ENCODE assay signal across 23 mouse cellular contexts in genomic region chr11:94259814-94260213, GRCm38 (mm10). TPM values are rescaled to one million over a fixed set of nuclear protein-coding genes. Genes with fewer than 3 reads are reported as not detected.
DNase-seq lines count a peak whose midpoint lies in the region; ATAC-seq and TF ChIP-seq lines count a peak whose summit lies in the region.
"Had no signal": no experiment of that assay in that cellular context is flagged by ENCODE, and none has a peak within 500 bp of the region (broad histone marks: within the 10 kb centered on the region; RNA-seq: fewer than 3 reads in every experiment).

No protein-coding gene starts in this region.

- H3K36me3 ChIP-seq in liver, embryonic 12.5 days: no peaks in the 10 kb centered on the region
- H3K36me3 ChIP-seq in liver, postnatal 0 days (replicated peaks; ENCODE audit: insufficient read depth, low read length): no peaks in the 10 kb centered on the region
- H3K36me3 ChIP-seq in MEL (ENCODE audit: control insufficient read depth in 1 of 2, insufficient read depth in 2 of 2, low read length in 2 of 2): peaks cover 0 to 4% of the 10 kb centered on the region in 2 experiments; a peak in 2 of 4 replicates
- H3K36me3 ChIP-seq: embryonic facial prominence, embryonic 13.5 days; G1E; hindbrain, embryonic 15.5 days; lung, embryonic 15.5 days had no signal

- WGBS in liver, embryonic 12.5 days (ENCODE audit: insufficient replicate concordance): 43% methylated on average over 4 of the region's 4 CpGs
- 47% methylated on average over 4 of the region's 4 CpGs for WGBS in liver, postnatal 0 days (ENCODE audit: insufficient replicate concordance)

- peaks cover 17% of the 10 kb centered on the region; the same call in 1 of the 2 replicates for H3K27me3 ChIP-seq in liver, embryonic 12.5 days (replicated peaks)
- no peaks in the 10 kb centered on the region for H3K27me3 ChIP-seq in liver, postnatal 0 days (ENCODE audit: insufficient read depth, low read length)
- H3K27me3 ChIP-seq in MEL (ENCODE audit: control insufficient read depth in 1 of 2, insufficient read depth in 2 of 2, low read length in 2 of 2): no peaks in the 10 kb centered on the region
- H3K27me3 ChIP-seq: embryonic facial prominence, embryonic 13.5 days; hindbrain, embryonic 15.5 days; lung, embryonic 15.5 days had no signal

- no peak overlapping the region for H3K9ac ChIP-seq in liver, embryonic 12.5 days
- no peak overlapping the region for H3K9ac ChIP-seq in liver, postnatal 0 days (replicated peaks)
- no peak overlapping the region for H3K9ac ChIP-seq in MEL (ENCODE audit: control insufficient read depth, low read depth, low read length, poor library complexity, severe bottlenecking)
- H3K9ac ChIP-seq: embryonic facial prominence, embryonic 13.5 days; hindbrain, embryonic 15.5 days; lung, embryonic 15.5 days had no signal

- peaks cover 40% of the 10 kb centered on the region for H3K4me1 ChIP-seq in liver, embryonic 12.5 days
- peaks cover 30% of the 10 kb centered on the region for H3K4me1 ChIP-seq in liver, postnatal 0 days (ENCODE audit: insufficient read depth)
- H3K4me1 ChIP-seq in MEL (ENCODE audit: control insufficient read depth in 1 of 2, insufficient read depth in 2 of 2, low read length in 2 of 2): peaks cover 0 to 15% of the 10 kb centered on the region in 2 experiments; a peak in 2 of 4 replicates

- TF ChIP-seq CTCF in liver, postnatal 0 days (IDR thresholded peaks at IDR 0.05; ENCODE audit: low read depth): no peak
- no peak for TF ChIP-seq CTCF in MEL (IDR thresholded peaks at IDR 0.05 in 2 of 3, conservative IDR thresholded peaks at IDR 0.05 in 1 of 3; ENCODE audit: control insufficient read depth in 1 of 3, insufficient read depth in 1 of 3, low read depth in 2 of 3, low read length in 3 of 3, poor library complexity in 1 of 3, severe bottlenecking in 1 of 3)

- no peak for ATAC-seq in liver, embryonic 12.5 days
- ATAC-seq in liver, postnatal 0 days: no peak
- peak; percentile 85 to 91 for ATAC-seq in hematopoietic stem cell, adult 5-6 weeks (replicated peaks in 1 of 2; ENCODE audit: insufficient read depth in 1 of 2, low FRiP score in 2 of 2, low TSS enrichment in 1 of 2, low read depth in 1 of 2, poor library complexity in 2 of 2, severe bottlenecking in 2 of 2)
- ATAC-seq in megakaryocyte-erythroid progenitor cell, adult 5-6 weeks (replicated peaks; ENCODE audit: low FRiP score, low TSS enrichment, poor library complexity, severe bottlenecking): no peak
- ATAC-seq: intestine, postnatal 0 days; midbrain, embryonic 16.5 days had no signal

- H3K4me2 ChIP-seq in liver, embryonic 12.5 days: no peak overlapping the region
- no peak overlapping the region for H3K4me2 ChIP-seq in liver, postnatal 0 days (ENCODE audit: low read depth, low read length)
- H3K4me2 ChIP-seq: embryonic facial prominence, embryonic 13.5 days; hindbrain, embryonic 15.5 days; lung, embryonic 15.5 days had no signal

- H3K79me2 ChIP-seq in MEL (ENCODE audit: control insufficient read depth, insufficient read depth, low read length, poor library complexity): no peaks in the 10 kb centered on the region

- no peak for TF ChIP-seq RAD21 in MEL (IDR thresholded peaks at IDR 0.05; ENCODE audit: low read depth, low read length)

- peak overlapping the region; percentile 87 for H3K27ac ChIP-seq in liver, embryonic 12.5 days
- no peak overlapping the region for H3K27ac ChIP-seq in liver, postnatal 0 days (ENCODE audit: low read depth)
- H3K27ac ChIP-seq in MEL (ENCODE audit: control insufficient read depth, low read depth, low read length): no peak overlapping the region
- H3K27ac ChIP-seq: embryonic facial prominence, embryonic 13.5 days; hindbrain, embryonic 15.5 days; kidney, postnatal 0 days; lung, embryonic 15.5 days had no signal

- no peak for TF ChIP-seq POLR2A in MEL (IDR thresholded peaks at IDR 0.05; ENCODE audit: control insufficient read depth in 1 of 2, insufficient read depth in 1 of 2, low read depth in 1 of 2, low read length in 2 of 2, poor library complexity in 1 of 2)

- no peak for DNase-seq in liver, postnatal 0 days
- DNase-seq in MEL (ENCODE audit: low read depth, low spot score): peak; percentile 73
- DNase-seq in naive thymus-derived CD4-positive, alpha-beta T cell, adult 2 months (ENCODE audit: low read depth): peak; percentile 49
- DNase-seq in kidney, postnatal 4 days: no peak
- DNase-seq in urinary bladder, adult 18-20 months (ENCODE audit: low spot score in 2 of 2): no peak
- DNase-seq: adrenal gland, postnatal 10 days; cerebellum, adult 8-10 months; heart, adult 18-20 months; layer of hippocampus, adult 9-11 months; spleen, adult 18-20 months had no signal

- no peak overlapping the region for H3K4me3 ChIP-seq in liver, embryonic 12.5 days
- no peak overlapping the region for H3K4me3 ChIP-seq in liver, postnatal 0 days (ENCODE audit: low read depth, low read length)
- no peak overlapping the region for H3K4me3 ChIP-seq in MEL (ENCODE audit: control insufficient read depth in 1 of 2, insufficient read depth in 1 of 2, low read depth in 2 of 2, low read length in 2 of 2)
- H3K4me3 ChIP-seq: embryonic facial prominence, embryonic 13.5 days; hindbrain, embryonic 15.5 days; lung, embryonic 15.5 days; megakaryocyte, embryonic 14.5 days had no signal

- H3K9me3 ChIP-seq in liver, embryonic 12.5 days (replicated peaks): no peaks in the 10 kb centered on the region
- no peaks in the 10 kb centered on the region for H3K9me3 ChIP-seq in liver, postnatal 0 days (ENCODE audit: low read length)
- no peaks in the 10 kb centered on the region for H3K9me3 ChIP-seq in MEL (replicated peaks; ENCODE audit: insufficient read depth, low read length)
- H3K9me3 ChIP-seq: embryonic facial prominence, embryonic 13.5 days; G1E; hindbrain, embryonic 15.5 days; lung, embryonic 15.5 days had no signal

- TF ChIP-seq EP300 in liver, postnatal 0 days (IDR thresholded peaks at IDR 0.05; ENCODE audit: low read depth): no peak
- TF ChIP-seq EP300 in MEL (IDR thresholded peaks at IDR 0.05; ENCODE audit: low read depth in 1 of 2, low read length in 2 of 2): no peak

TF ChIP-seq in MEL, 35 proteins besides CTCF, POLR2A, EP300 and RAD21:
- TF ChIP-seq ELF1 (IDR thresholded peaks at IDR 0.05; ENCODE audit: low read depth, low read length) (peak; percentile 72; the same call in 1 of the 2 replicates), MAZ (IDR thresholded peaks at IDR 0.05; ENCODE audit: low read depth, low read length) (no peak)

RNA-seq across cellular contexts. Expression of gene Wfikkn2, which starts 14.0 kb away (rescaled TPM):
- polyA plus RNA-seq in liver, embryonic 12.5 days (2016; fragmentation: Nextera tagmentation; extraction: Ambion mirVana): 0.31 and 0.44 TPM in 2 replicates
- polyA plus RNA-seq in liver, postnatal 0 days (2015; fragmentation: Nextera tagmentation; extraction: Ambion mirVana): 0.39 and 0.54 TPM in 2 replicates
- not detected in 2 replicates for total RNA-seq in MEL (2012; rRNA removed)
- not detected for polyA plus RNA-seq in MEL (2012; ENCODE audit: insufficient read depth in 1 of 2, insufficient read length in 2 of 2, low read depth in 1 of 2, low replicate concordance in 2 of 2, missing spikeins in 1 of 2)
- 0.30 and 0.50 TPM in 2 replicates for total RNA-seq in hematopoietic stem cell, adult 5-6 weeks (2017)
- 0.61 and 0.87 TPM in 2 replicates for total RNA-seq in megakaryocyte-erythroid progenitor cell, adult 5-6 weeks (2014; fragmentation: Nextera tagmentation)
- total RNA-seq in megakaryocyte-erythroid progenitor cell, adult 5-6 weeks (2017): 0.50 TPM in 1 of 2 replicates, not detected in the other

RNA-seq across cellular contexts. Expression of gene Gm21885, which starts 21.9 kb away (rescaled TPM):
- 0.29 TPM in 1 of 2 replicates, not detected in the other for polyA plus RNA-seq in liver, embryonic 12.5 days (2016; fragmentation: Nextera tagmentation; extraction: Ambion mirVana)
- polyA plus RNA-seq in liver, postnatal 0 days (2015; fragmentation: Nextera tagmentation; extraction: Ambion mirVana): 0.42 and 0.43 TPM in 2 replicates
- not detected in 2 replicates for total RNA-seq in MEL (2012; rRNA removed)
- polyA plus RNA-seq in MEL (2012; ENCODE audit: insufficient read depth in 1 of 2, insufficient read length in 2 of 2, low read depth in 1 of 2, low replicate concordance in 2 of 2, missing spikeins in 1 of 2): under 1 TPM in 1 of 2 experiments, not detected in 1; 0.74 TPM
- total RNA-seq in hematopoietic stem cell, adult 5-6 weeks (2017): 0.94 TPM in 1 of 2 replicates, not detected in the other
- not detected in 2 replicates for total RNA-seq in megakaryocyte-erythroid progenitor cell, adult 5-6 weeks (2014; fragmentation: Nextera tagmentation)
- total RNA-seq in megakaryocyte-erythroid progenitor cell, adult 5-6 weeks (2017): not detected in 2 replicates
- total RNA-seq: adrenal gland, postnatal 10 days; G1E; gastrocnemius, adult 8-10 months had no signal
- polyA plus RNA-seq: G1E; lung, embryonic 15.5 days; neural tube, embryonic 11.5 days had no signal

RNA-seq across cellular contexts. Expression of gene Tob1, which starts 48.6 kb away (rescaled TPM):
- 13.6 and 13.8 TPM in 2 replicates for polyA plus RNA-seq in liver, embryonic 12.5 days (2016; fragmentation: Nextera tagmentation; extraction: Ambion mirVana)
- 47.8 and 53.1 TPM in 2 replicates for polyA plus RNA-seq in liver, postnatal 0 days (2015; fragmentation: Nextera tagmentation; extraction: Ambion mirVana)
- 2.4 and 3.4 TPM in 2 replicates for total RNA-seq in MEL (2012; rRNA removed)
- polyA plus RNA-seq in MEL (2012; ENCODE audit: insufficient read depth in 1 of 2, insufficient read length in 2 of 2, low read depth in 1 of 2, low replicate concordance in 2 of 2, missing spikeins in 1 of 2): 1 to 10 TPM in 1 of 2 experiments, not detected in 1; 7.5 TPM
- 17.1 and 22.6 TPM in 2 replicates for total RNA-seq in hematopoietic stem cell, adult 5-6 weeks (2017)
- total RNA-seq in megakaryocyte-erythroid progenitor cell, adult 5-6 weeks (2014; fragmentation: Nextera tagmentation): 5.1 and 8.7 TPM in 2 replicates
- 4.4 and 7.8 TPM in 2 replicates for total RNA-seq in megakaryocyte-erythroid progenitor cell, adult 5-6 weeks (2017)

Comparison
In these comparisons a context has a peak if more than half of its experiments do, and no peak if none do; other contexts are left out.
1. ATAC-seq: peak in hematopoietic stem cell, adult 5-6 weeks (2 of 2); none in liver, embryonic 12.5 days (single experiment), liver, postnatal 0 days (single experiment) and megakaryocyte-erythroid progenitor cell, adult 5-6 weeks (single experiment).
2. DNase-seq: peak in MEL (single experiment) and naive thymus-derived CD4-positive, alpha-beta T cell, adult 2 months (single experiment); none in liver, postnatal 0 days (single experiment), kidney, postnatal 4 days (0 of 2) and urinary bladder, adult 18-20 months (0 of 2).